In the genomic region with DNA sequence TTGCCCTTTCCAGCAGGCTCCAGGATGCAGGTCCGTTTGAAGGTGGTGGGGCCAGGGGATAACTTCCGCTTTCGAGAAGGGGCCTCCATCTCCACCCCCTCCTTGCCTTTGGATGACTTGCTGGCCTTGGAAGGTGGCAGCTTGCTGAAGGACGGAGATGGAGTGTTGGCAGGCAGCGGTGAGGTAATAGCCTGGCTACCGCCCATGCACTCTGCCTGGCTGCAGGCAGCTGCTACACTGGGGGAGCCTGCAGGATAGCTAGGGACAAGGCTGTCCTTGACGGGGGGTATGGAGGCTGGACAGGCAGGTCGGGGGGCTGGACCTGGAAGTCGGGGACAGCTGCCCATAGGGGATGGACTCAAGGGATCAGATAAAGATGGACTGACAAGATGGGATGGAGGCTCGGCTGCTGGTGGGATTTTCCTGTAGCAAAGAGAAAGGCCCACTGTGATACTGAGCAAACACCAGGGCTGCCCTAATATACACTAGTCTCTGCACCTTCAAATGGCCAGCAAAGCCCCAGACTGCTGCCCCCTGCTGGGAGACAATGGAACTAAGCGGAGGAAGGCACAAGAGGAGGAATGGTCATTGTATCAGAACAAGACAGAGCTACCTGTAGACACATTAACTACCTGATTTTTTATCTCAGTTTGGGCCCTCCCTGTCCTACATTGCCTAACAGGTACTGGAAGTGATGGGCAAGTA, we compare ENCODE assay signal across 9 mouse cellular contexts. TPM values are rescaled to one million over a fixed set of nuclear protein-coding genes. Genes with fewer than 3 reads are reported as not detected.
DNase-seq lines count a peak whose midpoint lies in the region; ATAC-seq lines count a peak whose summit lies in the region.
"Had no signal": no experiment of that assay in that cellular context is flagged by ENCODE, and none has a peak within 500 bp of the region (broad histone marks: within the 10 kb centered on the region; RNA-seq: fewer than 3 reads in every experiment).

No protein-coding gene starts in this region.

- peak; percentile 81 for DNase-seq in hindbrain, embryonic 10.5 days (ENCODE audit: low spot score)
- peak; percentile 88 for DNase-seq in NIH3T3 (ENCODE audit: low read depth)
- peak; percentile 84 for DNase-seq in cerebellum, adult 9-11 months
- peak; percentile 86 for DNase-seq in heart, adult 8-10 months (ENCODE audit: low spot score)
- peak; percentile 70 for DNase-seq in layer of hippocampus, adult 9-11 months
- DNase-seq in spleen, postnatal 36 days (ENCODE audit: low spot score in 2 of 2) = peak; percentile 69 to 76

- no peak overlapping the region for H3K9ac ChIP-seq in hindbrain, embryonic 16.5 days (ENCODE audit: low read depth, low read length)
- H3K9ac ChIP-seq: liver, embryonic 15.5 days had no signal

- peaks cover 50% of the 10 kb centered on the region for H3K4me1 ChIP-seq in hindbrain, embryonic 10.5 days (replicated peaks)
- H3K4me1 ChIP-seq in hindbrain, embryonic 16.5 days (ENCODE audit: control insufficient read depth, insufficient read depth, low read depth, low read length) = peaks cover 9% of the 10 kb centered on the region

- H3K36me3 ChIP-seq in hindbrain, embryonic 10.5 days = peaks cover 81% of the 10 kb centered on the region
- H3K36me3 ChIP-seq in hindbrain, embryonic 16.5 days (ENCODE audit: control insufficient read depth, insufficient read depth, low read length) = peaks cover 24% of the 10 kb centered on the region

- H3K27ac ChIP-seq in hindbrain, embryonic 10.5 days = no peak overlapping the region
- no peak overlapping the region for H3K27ac ChIP-seq in hindbrain, embryonic 16.5 days (ENCODE audit: low read depth, low read length)
- H3K27ac ChIP-seq: liver, embryonic 15.5 days had no signal

- WGBS in hindbrain, embryonic 10.5 days = 86% methylated on average over 11 of the region's 11 CpGs
- 81% methylated on average over 11 of the region's 11 CpGs for WGBS in hindbrain, embryonic 16.5 days

- no peak for ATAC-seq in hindbrain, embryonic 16.5 days
- ATAC-seq in megakaryocyte-erythroid progenitor cell, adult 5-6 weeks (replicated peaks; ENCODE audit: low FRiP score, low TSS enrichment, poor library complexity, severe bottlenecking) = 0 out of 2 replicates have a peak, but pooled peaks have one; percentile 32

- H3K9me3 ChIP-seq in hindbrain, embryonic 10.5 days = no peaks in the 10 kb centered on the region
- H3K9me3 ChIP-seq in hindbrain, embryonic 16.5 days (ENCODE audit: control insufficient read depth, low read length) = no peaks in the 10 kb centered on the region
- H3K9me3 ChIP-seq: liver, embryonic 15.5 days had no signal

- no peak overlapping the region for H3K4me3 ChIP-seq in hindbrain, embryonic 10.5 days
- no peak overlapping the region for H3K4me3 ChIP-seq in hindbrain, embryonic 16.5 days (ENCODE audit: low read length)
- H3K4me3 ChIP-seq: liver, embryonic 15.5 days had no signal

- no peak overlapping the region for H3K4me2 ChIP-seq in hindbrain, embryonic 16.5 days (ENCODE audit: low read length)
- H3K4me2 ChIP-seq: liver, embryonic 15.5 days had no signal

- no peaks in the 10 kb centered on the region for H3K27me3 ChIP-seq in hindbrain, embryonic 10.5 days (ENCODE audit: insufficient read depth, poor library complexity, severe bottlenecking)
- no peaks in the 10 kb centered on the region for H3K27me3 ChIP-seq in hindbrain, embryonic 16.5 days (replicated peaks; ENCODE audit: control insufficient read depth, insufficient read depth, low read length)
- H3K27me3 ChIP-seq: liver, embryonic 15.5 days had no signal

RNA-seq across cellular contexts. Expression of a gene that starts 2.8 kb away (rescaled TPM):
- 5.2 TPM in 2 replicates for polyA plus RNA-seq in hindbrain, embryonic 10.5 days (2016; fragmentation: Nextera tagmentation; extraction: Ambion mirVana)
- polyA plus RNA-seq in hindbrain, embryonic 16.5 days (2015; fragmentation: Nextera tagmentation; extraction: Ambion mirVana) = 2.7 and 3.9 TPM in 2 replicates
- 1 to 10 TPM; 5.4 to 8.3 (median 6.5) TPM for total RNA-seq in heart, adult 8-10 months (2022)
- 3.8 and 5.0 TPM in 2 replicates for total RNA-seq in megakaryocyte-erythroid progenitor cell, adult 5-6 weeks (2014; fragmentation: Nextera tagmentation)
- 3.5 and 4.6 TPM in 2 replicates for total RNA-seq in megakaryocyte-erythroid progenitor cell, adult 5-6 weeks (2017)

RNA-seq across cellular contexts. Expression of a gene that starts 7.0 kb away (rescaled TPM):
- polyA plus RNA-seq in hindbrain, embryonic 10.5 days (2016; fragmentation: Nextera tagmentation; extraction: Ambion mirVana) = 24.2 and 26.8 TPM in 2 replicates
- 19.6 and 21.4 TPM in 2 replicates for polyA plus RNA-seq in hindbrain, embryonic 16.5 days (2015; fragmentation: Nextera tagmentation; extraction: Ambion mirVana)
- total RNA-seq in heart, adult 8-10 months (2022) = 1 to 10 TPM; 1.7 to 2.7 (median 2.3) TPM
- total RNA-seq in megakaryocyte-erythroid progenitor cell, adult 5-6 weeks (2014; fragmentation: Nextera tagmentation) = 8.3 and 12.1 TPM in 2 replicates
- 1.9 and 3.2 TPM in 2 replicates for total RNA-seq in megakaryocyte-erythroid progenitor cell, adult 5-6 weeks (2017)

RNA-seq across cellular contexts. Expression of a gene that starts 17.6 kb away (rescaled TPM):
- polyA plus RNA-seq in hindbrain, embryonic 10.5 days (2016; fragmentation: Nextera tagmentation; extraction: Ambion mirVana) = 5.8 and 6.2 TPM in 2 replicates
- polyA plus RNA-seq in hindbrain, embryonic 16.5 days (2015; fragmentation: Nextera tagmentation; extraction: Ambion mirVana) = 9.8 and 13.3 TPM in 2 replicates
- 10 to 100 TPM; 17.2 to 18.9 (median 18.1) TPM for total RNA-seq in heart, adult 8-10 months (2022)
- total RNA-seq in megakaryocyte-erythroid progenitor cell, adult 5-6 weeks (2014; fragmentation: Nextera tagmentation) = 1.3 and 2.3 TPM in 2 replicates
- 0.66 and 1.9 TPM in 2 replicates for total RNA-seq in megakaryocyte-erythroid progenitor cell, adult 5-6 weeks (2017)

RNA-seq across cellular contexts. Expression of a gene that starts 22.7 kb away (rescaled TPM):
- polyA plus RNA-seq in hindbrain, embryonic 10.5 days (2016; fragmentation: Nextera tagmentation; extraction: Ambion mirVana) = 1.0 TPM in 2 replicates
- 0.35 and 1.4 TPM in 2 replicates for polyA plus RNA-seq in hindbrain, embryonic 16.5 days (2015; fragmentation: Nextera tagmentation; extraction: Ambion mirVana)
- total RNA-seq in heart, adult 8-10 months (2022) = 1 to 10 TPM; 1.3 to 2.4 (median 2.1) TPM
- total RNA-seq in megakaryocyte-erythroid progenitor cell, adult 5-6 weeks (2014; fragmentation: Nextera tagmentation) = not detected in 2 replicates
- not detected in 2 replicates for total RNA-seq in megakaryocyte-erythroid progenitor cell, adult 5-6 weeks (2017)

RNA-seq across cellular contexts. Expression of a gene that starts 49.1 kb away (rescaled TPM):
- 0.95 and 1.4 TPM in 2 replicates for polyA plus RNA-seq in hindbrain, embryonic 10.5 days (2016; fragmentation: Nextera tagmentation; extraction: Ambion mirVana)
- polyA plus RNA-seq in hindbrain, embryonic 16.5 days (2015; fragmentation: Nextera tagmentation; extraction: Ambion mirVana) = 8.4 and 10.6 TPM in 2 replicates
- total RNA-seq in heart, adult 8-10 months (2022) = not detected
- total RNA-seq in megakaryocyte-erythroid progenitor cell, adult 5-6 weeks (2014; fragmentation: Nextera tagmentation) = not detected in 2 replicates
- not detected in 2 replicates for total RNA-seq in megakaryocyte-erythroid progenitor cell, adult 5-6 weeks (2017)

Comparison
In these comparisons a context has a peak if more than half of its experiments do, and no peak if none do; other contexts are left out.
1. RNA of a gene that starts 17.6 kb away (total RNA-seq): 17.2 to 18.9 TPM in heart, adult 8-10 months; 0.66 to 2.3 TPM in megakaryocyte-erythroid progenitor cell, adult 5-6 weeks; every median in the first group is over 4 times any median in the second.
2. Peak in every context shown above with its lines, with median percentiles within 50 percentile points of each other: DNase-seq.